Mouse (Mus musculus) frontal cortex, postnatal 25 days (tissue): ENCODE measurements around the gene Large1.
"Not testable (repeated sequence)": the region's sequence is repeated elsewhere in the genome, so short reads cannot be mapped to it uniquely, and the experiment has no call there.

Source experiments
- DNase-seq, 2 experiments: peaks; one replicate each; pipeline ENCODE4 v3.0.0; 2022; ENCODE audit warnings: low spot score in 2 of 2

The Large1 gene

DNA sequence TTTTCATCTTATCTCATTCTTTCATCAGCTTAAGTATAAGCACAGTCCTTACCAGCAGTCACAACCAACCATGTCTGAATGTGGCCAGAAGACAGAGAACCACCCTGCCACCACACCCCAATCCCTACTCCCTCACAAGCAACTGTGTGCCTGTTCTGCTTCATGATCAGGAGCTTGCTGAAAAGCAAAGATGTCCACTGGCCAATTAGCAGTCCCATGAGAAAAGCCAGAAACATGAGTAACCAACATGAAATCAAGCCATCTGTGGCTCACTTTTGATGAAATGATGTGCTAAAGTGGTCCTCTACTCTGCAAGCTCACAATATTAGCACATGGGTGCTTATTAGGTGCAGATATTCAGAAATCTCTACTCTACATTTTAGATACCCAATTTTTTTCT lies 57.8 kb downstream of the Large1 start:
- DNase-seq = no peak

DNA sequence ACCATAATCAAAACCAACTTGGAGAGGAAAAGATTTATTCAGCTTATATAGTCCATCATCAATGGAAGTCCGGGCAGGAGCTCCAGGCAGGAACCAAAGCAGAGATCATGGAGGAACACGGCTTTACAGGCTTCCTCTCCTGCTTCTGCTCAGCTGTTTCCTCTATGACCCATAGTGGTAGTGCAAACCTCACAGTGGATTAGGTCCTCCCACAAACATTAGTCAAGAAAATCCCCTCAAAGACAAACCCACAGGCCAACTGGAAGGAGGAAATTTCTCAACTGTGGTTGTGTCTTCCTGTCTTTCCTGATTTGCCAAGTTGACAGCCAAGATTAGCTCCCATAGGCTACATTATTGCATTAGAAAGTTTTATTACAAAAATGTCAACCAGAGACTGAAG lies 59.7 kb downstream of the Large1 start:
- no peak for DNase-seq

DNA sequence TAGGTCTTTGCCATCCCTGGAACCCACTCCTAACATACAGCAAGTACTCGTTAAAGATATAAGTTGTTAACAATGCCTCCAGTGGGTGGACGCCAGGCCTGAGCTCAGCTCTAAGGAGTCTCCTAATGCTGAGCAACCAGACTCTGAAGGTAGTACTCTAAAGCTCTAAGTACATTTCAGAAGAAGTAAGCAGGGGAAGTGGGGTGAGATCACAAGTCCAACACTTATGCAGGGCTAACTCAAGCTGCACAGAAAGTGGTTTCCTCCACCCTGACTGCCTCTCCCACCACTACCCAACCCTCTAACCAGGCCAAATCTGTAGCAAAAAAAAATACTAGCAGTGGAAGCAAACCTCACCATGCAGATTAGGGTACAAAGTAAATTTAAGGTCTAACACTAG lies 61.7 kb downstream of the Large1 start:
- DNase-seq = no peak

DNA sequence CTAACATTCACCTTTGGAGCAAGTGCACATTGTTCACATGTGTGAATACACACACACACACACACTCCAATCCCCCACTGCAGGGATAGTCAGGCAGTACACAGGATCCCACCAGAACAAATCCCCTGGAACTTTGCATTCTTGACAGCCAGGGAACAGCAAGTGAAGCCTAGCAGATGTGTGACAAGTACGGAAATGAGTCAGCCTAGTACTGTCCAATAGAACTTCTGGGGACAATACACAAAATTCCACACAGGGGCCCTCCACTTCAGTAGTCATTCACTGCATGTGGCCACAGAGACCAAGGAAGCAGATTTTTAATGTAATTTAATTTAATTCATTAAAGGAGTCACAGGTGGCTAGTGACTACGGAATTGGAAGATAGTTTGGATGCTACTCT lies 62.7 kb downstream of the Large1 start:
- DNase-seq = no peak

DNA sequence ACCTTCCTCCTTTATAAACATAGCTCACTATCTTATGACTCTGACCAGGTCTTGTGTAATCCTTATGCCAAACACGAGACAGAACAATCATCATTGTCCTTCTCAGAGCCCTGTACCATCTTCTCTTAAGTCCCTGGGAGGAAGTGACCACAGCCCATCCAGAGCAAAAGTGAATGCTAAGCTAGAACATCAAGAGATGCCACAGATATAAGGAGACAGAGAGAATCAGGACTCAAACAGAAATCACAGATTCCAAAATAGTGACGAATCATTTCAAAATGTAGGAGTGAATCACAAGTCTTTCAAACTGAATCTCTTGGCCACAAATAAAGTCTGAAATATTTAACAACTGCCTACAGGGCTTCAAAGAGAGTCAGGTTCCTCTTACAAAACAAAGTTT lies 63.5 kb downstream of the Large1 start:
- no peak for DNase-seq

DNA sequence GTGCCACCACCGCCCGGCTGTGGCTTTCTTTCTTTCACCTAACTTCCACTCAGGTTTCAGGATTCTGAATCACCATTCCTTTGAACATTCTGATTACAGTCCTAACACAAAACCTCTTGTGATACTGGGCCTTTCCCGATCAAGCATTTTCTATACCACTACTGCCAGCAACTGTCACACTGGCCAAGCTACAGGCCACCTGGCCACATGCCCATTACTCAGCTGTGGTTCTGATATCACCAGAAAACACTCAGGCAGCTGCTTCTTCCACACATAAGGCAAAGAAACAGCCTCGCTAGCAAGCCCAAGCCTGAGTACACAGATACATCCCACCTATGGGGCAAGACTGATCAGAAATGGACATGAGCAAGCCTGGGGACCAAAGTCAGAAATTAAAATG lies 71.3 kb downstream of the Large1 start:
- DNase-seq = no peak

DNA sequence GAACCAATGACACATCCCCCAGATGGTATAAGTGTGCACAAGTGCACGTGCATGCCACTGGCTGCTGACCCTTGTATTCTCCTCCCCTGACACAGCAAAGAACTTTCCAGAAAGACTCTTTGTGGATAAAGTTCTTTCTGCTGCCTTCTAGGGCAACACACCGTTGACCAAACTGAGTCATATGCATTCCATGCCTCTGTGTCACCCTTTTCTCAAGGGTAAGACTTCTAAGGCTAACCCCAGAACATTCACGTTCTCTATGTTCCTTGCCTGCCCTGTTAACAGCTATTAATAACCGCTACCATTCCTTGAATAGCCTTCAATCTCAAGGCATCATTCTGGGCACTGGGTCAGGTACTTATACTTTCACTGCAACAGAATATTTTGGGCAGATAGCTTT lies 77.3 kb downstream of the Large1 start:
- DNase-seq = no peak

DNA sequence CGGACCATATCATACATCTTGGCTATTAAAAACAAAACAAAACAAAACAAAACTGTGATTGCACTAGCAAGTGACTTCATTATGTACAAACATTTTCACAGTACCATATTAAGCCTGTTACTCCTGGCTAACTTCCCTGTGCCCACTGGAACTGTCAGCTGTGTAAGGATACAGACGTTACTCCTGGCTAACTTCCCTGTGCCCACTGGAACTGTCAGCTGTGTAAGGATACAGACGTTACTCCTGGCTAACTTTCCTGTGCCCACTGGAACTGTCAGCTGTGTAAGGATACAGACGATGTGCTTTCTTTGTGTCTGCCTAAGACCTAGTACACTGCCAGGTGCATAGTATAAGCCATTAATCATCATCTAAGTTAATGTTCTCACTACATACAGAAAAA lies 77.9 kb downstream of the Large1 start:
- not testable (repeated sequence) for DNase-seq

DNA sequence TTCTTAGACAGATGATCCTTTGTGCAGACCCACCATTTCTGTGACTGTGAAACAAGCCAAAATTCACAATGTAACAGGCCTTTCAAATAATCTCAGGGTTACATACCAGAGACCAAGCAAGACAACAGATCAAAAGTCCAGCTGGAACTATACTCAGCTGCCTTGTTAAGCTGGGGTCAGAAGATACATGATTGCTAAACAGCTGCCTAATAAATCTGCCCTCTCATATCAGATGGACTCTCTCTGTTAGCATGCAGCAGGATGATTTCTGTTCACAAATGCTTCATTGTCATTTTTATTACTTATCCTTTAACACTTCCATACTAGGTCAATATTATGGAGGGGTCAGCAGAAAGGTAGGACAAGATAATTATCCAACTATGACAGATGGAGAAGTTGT lies 80.2 kb downstream of the Large1 start:
- no peak for DNase-seq

DNA sequence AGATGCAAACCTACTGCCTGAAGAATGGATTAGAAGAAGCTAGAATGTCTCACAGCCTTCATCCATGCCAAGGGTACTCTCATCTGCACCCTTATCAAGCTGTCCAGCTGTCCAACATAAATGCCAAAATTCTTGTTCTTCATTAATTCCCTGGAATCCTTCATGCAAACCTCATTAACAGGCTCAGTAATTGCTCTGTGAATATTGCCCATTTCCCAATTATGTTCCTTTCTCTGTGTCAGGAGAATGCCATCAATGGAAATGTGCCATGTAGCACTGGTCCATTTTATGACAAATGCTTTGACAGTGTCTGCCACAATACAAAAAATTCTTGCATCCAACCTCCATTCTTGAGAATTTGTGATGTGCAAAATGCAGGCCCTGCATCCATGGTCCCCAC lies 82.3 kb downstream of the Large1 start:
- DNase-seq = no peak

DNA sequence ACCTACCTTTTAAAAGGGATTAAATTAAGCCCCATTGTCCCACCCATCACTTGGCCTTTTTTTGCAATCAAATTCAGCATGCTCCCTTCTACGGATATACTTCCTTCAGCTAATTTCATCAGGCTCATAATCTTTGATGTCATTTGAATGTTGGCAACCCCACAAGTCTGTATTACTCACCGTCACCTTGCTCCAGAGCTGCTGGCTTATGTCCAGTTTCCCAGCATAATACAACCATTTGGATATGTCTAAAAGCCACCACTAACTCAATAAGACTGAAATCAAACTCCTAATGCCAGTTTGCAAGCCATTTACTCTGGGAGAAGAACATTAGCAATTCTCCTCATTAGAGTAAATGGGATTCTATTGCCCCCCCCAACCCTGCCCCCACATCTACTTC lies 95.4 kb downstream of the Large1 start:
- DNase-seq = no peak

DNA sequence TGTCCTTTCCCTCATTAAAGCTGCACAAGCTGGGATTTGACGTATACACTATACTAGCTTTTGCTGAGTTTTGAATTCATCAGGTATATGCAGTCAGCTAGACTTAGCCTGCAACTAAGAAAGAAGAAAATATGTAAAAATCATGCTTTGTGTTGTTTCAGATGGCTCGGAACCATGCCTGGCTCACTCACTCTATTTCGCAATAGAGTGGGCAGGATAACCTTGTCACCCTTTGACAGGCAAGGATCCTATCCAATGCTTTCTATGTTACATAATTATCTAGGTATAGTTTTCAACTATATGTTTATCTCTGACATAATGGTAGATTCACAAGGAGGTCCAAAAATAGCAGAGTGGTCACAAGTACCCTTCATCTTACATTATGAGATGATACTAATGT lies 109.2 kb downstream of the Large1 start:
- DNase-seq = no peak

DNA sequence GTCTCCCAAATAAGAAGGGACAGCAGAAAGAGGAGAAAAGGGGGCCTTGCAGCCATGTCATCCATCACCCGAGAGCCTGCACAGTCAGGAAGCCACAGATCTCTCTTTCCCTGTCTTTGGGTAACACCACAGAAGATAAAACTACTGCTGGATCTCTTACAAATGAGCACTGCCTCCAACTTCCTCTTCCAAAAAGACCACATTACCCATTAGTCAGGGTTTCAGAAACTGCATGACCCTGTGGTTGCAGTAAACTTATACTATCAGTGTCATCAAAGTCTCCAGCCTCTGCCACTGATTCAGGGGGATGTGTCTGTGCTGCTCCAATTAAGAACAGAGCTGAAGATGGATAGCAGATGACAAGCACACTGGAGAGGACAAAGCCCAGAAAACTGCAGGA lies 111.3 kb downstream of the Large1 start:
- no peak for DNase-seq

DNA sequence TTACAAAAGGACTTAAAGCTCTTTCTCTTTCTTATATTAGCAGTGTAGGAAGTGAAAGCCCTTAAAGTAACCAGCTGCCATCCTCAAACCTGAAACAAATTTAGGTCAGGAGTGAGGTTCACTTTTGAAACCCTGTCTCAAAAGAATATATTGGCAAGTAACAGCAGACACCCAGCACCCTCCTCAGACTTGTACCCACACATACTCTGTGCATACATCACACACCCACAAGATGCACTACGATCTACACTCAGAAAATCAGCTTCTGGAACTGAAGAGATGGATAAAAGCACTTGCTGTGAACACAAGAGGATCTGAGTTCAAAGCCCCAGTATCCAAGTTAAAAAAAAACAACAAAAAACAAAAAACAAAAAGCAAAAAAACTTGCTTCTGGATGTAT lies 119.1 kb downstream of the Large1 start:
- DNase-seq = no peak

DNA sequence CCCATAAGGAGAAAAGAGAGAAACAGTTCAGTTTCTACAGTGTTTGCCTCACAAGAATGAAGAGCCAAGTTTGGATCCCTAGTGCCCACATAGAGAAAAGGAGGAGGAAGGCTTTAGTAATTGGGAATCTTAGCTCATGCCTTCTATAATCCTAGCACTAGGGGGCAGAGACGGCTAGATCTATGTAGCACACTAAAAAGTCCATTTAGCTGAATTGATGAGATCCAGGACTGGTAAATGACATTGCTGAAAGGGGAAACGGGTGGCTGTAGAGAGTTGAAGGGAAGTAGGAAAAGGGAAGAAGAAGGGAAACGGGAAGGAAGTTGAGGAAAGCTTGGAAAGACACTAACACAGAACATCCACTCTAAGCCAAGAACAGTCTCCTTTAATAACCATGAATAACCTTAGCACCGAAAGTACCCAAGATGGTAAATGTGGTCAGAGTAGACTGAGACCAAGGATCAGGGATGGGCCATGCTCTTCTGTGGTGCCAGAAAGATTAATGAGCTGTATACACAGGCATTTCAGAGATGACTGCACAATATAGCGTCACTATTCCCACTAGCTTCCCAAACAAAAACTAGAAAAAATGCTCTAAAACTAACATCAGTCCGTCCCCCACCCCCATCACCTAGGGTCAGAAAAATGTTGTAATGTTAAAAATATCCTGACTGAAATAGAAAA lies 119.8 kb downstream of the Large1 start:
- peak in 1 of 2 experiments; percentile 31 for DNase-seq

DNA sequence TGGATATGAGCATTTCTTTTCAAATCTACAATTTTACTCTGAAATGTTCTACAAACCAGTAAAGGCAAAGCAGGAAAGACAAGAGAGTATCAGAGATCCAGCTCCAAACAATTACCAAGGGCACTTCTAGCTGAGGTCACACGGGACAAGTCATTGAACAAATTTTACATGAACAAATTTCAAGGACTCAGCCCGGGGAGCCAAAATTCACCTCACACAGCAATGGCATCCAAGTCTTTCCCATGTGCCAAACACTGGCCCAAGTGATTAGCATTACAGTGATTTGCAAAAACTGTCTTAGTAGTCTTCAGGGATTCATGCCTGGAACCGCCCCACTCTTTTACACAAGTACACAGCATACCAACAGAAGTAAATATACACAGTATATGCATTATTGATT lies 126.5 kb downstream of the Large1 start:
- DNase-seq = no peak

DNA sequence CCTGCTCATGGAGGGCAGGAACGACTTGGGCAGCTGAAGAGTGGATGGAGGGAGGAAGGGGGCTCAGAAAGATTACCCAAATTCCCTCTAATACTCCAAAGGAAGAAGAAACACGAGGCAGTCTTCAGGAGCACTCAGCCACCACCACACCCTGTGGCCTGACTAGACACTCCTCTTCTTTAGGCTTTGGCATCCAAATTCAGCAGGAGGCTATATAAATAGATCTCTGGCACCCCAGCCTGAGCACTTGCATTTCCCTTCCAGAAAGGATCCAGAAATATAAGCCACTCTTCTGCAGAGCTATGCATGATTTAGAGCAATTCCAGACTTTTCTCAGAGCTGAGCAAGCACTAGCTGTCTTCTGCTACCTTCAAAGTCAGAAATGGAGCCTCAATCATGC lies 127.7 kb downstream of the Large1 start:
- DNase-seq = no peak

DNA sequence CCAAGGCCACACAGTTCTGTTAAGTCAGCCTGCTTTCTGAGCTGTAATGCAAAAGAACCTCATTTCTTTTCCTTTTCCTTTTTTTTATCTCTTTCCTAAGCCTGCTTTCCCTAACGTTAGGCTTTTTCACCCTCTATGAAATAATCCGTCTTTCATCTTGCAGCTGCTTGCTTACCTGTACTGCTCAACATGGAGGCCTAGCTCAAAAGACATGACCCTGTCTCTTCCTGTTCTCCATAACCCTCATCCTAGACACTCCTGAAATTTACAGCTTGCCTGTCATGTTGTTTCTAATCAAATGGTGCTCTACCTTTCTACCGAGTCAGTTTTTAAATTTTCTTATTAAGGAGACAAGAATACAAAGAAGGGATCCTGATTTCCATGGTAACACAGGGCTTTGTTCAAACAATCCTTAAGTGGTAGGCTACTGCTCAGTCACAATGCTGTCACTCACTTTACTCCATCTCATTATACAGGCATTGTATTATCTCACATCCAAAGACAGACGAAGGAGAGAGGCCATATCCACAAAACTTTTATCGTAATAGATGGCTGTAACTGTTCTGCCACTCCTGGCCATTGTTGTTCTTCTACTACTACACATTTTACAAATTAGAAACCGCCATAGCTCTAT lies 134.0 kb downstream of the Large1 start:
- DNase-seq = no peak

DNA sequence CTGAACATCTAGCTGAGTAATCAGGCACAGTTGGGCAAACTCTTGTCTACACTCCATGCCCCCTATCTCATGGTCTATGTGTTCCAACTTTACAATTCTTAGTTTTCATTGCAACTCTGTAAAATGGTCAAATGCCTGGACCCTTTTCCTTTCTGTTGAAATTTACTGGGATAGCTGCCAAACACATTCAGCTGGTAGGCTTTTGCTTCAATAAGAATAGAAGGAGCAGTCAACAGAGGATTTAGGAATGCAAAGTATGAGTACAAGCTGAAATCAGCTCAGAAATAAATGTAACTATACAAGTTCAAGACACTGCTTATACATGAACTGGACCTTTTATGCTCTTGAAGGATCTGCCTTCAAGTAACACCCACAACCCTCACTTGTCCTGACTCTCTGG lies 146.5 kb downstream of the Large1 start:
- DNase-seq = no peak

DNA sequence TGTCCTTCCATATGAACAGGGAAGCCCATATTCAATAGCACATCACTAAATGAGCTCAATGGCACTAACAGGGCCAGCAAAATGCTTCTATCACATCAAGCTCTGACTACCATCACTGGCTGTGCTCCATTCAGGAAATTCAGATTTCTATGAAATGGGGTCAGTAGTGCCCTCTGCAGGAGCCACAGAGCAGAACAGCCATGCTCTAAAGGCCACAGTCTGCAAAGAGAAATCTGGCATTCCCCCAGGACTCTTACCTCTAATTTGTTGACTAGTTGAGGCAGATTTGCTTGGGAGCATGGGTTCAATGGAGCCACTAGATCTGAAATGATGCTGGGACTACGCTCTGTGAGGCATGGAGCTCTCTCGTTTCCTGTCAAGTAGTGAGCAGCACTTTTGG lies 151.5 kb downstream of the Large1 start:
- no peak for DNase-seq

DNA sequence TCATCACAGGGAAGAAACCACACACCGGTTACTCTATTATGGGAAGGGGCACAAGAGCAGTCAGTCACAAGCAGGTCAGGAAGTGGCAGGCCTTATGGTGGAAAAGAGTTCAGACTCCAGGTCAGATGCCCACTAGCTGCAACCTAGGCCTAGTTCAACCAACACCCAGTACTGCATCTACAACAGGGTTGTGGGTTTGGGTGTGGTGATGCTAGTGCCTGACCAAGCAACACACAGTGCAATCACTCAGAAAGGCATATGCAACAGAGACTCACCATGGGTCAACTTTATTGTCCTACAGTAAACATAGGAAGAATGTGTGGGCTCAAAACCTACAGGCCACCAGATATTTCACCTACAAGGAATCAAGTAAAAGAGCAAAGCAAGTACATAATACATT lies 155.6 kb downstream of the Large1 start:
- no peak for DNase-seq

DNA sequence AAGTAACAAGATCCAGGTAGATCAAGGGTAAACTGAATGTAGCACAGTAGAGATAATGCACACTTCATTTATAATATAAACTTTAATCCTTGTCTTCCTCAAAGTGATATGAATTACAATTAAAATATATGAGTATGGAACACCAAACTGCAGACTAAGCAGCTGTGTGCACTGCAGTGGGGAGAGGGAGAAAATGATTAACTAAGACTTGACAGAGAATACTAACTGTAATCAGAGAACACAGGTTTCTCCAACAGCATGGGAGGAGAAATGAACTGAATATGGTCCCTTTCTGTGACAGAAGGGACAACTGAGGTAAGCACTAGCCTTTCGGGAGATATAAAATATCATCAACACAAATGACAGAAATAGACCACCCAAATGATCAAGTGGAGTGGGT lies 164.7 kb downstream of the Large1 start:
- DNase-seq = no peak

DNA sequence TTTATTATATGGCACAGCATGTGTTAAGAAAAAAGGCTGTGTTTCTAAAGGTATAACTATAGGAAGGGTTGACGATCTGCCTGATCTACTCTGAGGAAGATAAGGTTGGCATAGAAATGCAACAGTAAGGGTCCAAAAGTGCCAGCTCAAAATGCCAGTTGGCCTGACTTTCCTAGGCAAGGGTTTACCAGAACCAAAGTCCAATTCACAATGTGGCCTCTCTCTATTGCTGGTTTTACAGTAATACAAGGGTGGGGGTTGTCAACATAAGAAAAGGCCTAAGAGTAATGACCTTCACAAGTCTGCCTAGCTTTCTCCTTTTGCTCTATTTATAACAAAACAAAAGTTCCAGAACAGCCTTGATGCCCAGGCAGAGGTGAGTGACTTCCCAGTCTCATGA lies 166.0 kb downstream of the Large1 start:
- DNase-seq = no peak

DNA sequence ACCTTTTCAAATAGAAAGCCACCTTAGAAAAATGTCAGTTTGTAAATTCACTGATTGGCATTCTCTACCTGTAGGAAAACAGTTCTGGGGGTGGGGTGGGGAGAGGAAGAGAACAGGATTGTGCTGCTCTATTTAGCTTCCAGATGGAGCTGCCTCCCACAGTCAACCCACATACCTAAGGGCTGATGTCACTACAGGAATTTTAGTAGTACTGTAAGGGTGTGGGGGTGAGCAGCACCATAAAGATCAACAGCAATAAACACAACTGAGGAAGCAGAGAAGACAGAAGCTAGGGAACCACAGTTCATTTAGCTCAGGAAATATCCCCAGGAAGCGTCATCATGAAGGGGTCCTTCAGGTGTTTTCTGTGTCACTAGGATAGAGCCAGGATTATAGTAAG lies 174.9 kb downstream of the Large1 start:
- DNase-seq = no peak
